Mouse (Mus musculus) large intestine, adult 2 months (tissue): ENCODE measurements around the gene Cpxm2. TPM values are rescaled to one million over a fixed set of nuclear protein-coding genes. Genes with fewer than 3 reads are reported as not detected.

Experiments
- DNase-seq: peaks from one replicate; pipeline ENCODE4 v3.0.0-alpha.2; 2012; ENCODE audit warnings: low read depth, low spot score
- WGBS: fragments of 180-500 bp; shearing (Covaris S2); methylation state at CpG from one replicate; pipeline ENCODE4 v1.1.7; 2018; 5-methylcytosine and 5-hydroxymethylcytosine counted together
- polyA plus RNA-seq: library from polyadenylated mRNA; depleted of rRNA; stranded (reverse); fragments of >200 nt; gene quantifications from 2 replicates; pipeline ENCODE4 v1.2.3, GENCODE M21; 2012; rRNA removed

Cpxm2 gene
- polyA plus RNA-seq, 1 experiment = 4.3 TPM

GRCm38 (mm10) chr7:132060116-132060515 lies 94.4 kb downstream of the Cpxm2 start:
- WGBS = 74% methylated on average over 7 of the region's 7 CpGs
- no peak for DNase-seq

GRCm38 (mm10) chr7:132056565-132056964 lies 98.0 kb downstream of the Cpxm2 start:
- no peak for DNase-seq
- WGBS = 70% methylated on average over 7 of the region's 7 CpGs

- DNase-seq = no peak
- 44% methylated on average over 4 of the region's 4 CpGs for WGBS
These were observed 107.9 kb downstream of the Cpxm2 start for GRCm38 (mm10) chr7:132046662-132047061.

GRCm38 (mm10) chr7:132031940-132032531 lies 122.5 kb downstream of the Cpxm2 start:
- no peak for DNase-seq
- WGBS = 35% methylated on average over 6 of the region's 6 CpGs

GRCm38 (mm10) chr7:132026671-132027070 lies 127.9 kb downstream of the Cpxm2 start:
- no peak for DNase-seq
- 46% methylated on average over 6 of the region's 6 CpGs for WGBS

GRCm38 (mm10) chr7:132025591-132025990 lies 128.9 kb downstream of the Cpxm2 start:
- WGBS = 69% methylated on average over 6 of the region's 6 CpGs

GRCm38 (mm10) chr7:132015933-132016332 lies 138.6 kb downstream of the Cpxm2 start:
- 39% methylated on average over 3 of the region's 3 CpGs for WGBS
- DNase-seq = no peak

More at GRCm38 (mm10) chr7:132025591-132025990, 128.9 kb downstream of the Cpxm2 start:
- no peak for DNase-seq

GRCm38 (mm10) chr7:132015193-132015592 lies 139.3 kb downstream of the Cpxm2 start:
- 13% methylated on average over 3 of the region's 3 CpGs for WGBS
- no peak for DNase-seq

GRCm38 (mm10) chr7:132013970-132014369 lies 140.6 kb downstream of the Cpxm2 start:
- DNase-seq = no peak
- 70% methylated on average over 5 of the region's 5 CpGs for WGBS

GRCm38 (mm10) chr7:132012969-132013679 lies 141.4 kb downstream of the Cpxm2 start:
- WGBS = 16% methylated on average over 1 of the region's 1 CpGs
- no peak for DNase-seq

- whole genome bisulfite sequencing = 61% methylated on average over 7 of the region's 7 CpGs
- no peak for DNase-seq
These were observed 145.5 kb downstream of the Cpxm2 start for GRCm38 (mm10) chr7:132009002-132009401.

GRCm38 (mm10) chr7:132005996-132006696 lies 148.4 kb downstream of the Cpxm2 start:
- DNase-seq = no peak
- 53% methylated on average over 14 of the region's 14 CpGs for WGBS

GRCm38 (mm10) chr7:131992873-131993272 lies 161.7 kb downstream of the Cpxm2 start:
- WGBS = 63% methylated on average over 3 of the region's 3 CpGs
- DNase-seq = no peak

- 51% methylated on average over 1 of the region's 1 CpGs for WGBS
- no peak for DNase-seq
These were observed 162.3 kb downstream of the Cpxm2 start for GRCm38 (mm10) chr7:131992226-131992625.

GRCm38 (mm10) chr7:131989056-131989455 lies 165.5 kb downstream of the Cpxm2 start:
- 35% methylated on average over 6 of the region's 6 CpGs for WGBS
- no peak for DNase-seq

Other genes with a start within 250 kb of the Cpxm2 start
- not detected in 2 replicates for gene Gpr26, start 188.3 kb downstream of the Cpxm2 start, polyA plus RNA-seq
- 6.4 and 7.9 TPM in 2 replicates for gene Chst15, start 162.5 kb upstream of the Cpxm2 start, polyA plus RNA-seq